Mouse (Mus musculus) urinary bladder, postnatal 14 days (tissue): ENCODE data around the gene BC035947.
"Not testable (repeated sequence)": the region's sequence is repeated elsewhere in the genome, so short reads cannot be mapped to it uniquely, and the experiment has no call there.

ENCODE experiments used
- DNase-seq: peaks from one replicate; pipeline ENCODE4 v3.0.0; 2021; ENCODE audit warnings: low spot score

Gene BC035947

DNA sequence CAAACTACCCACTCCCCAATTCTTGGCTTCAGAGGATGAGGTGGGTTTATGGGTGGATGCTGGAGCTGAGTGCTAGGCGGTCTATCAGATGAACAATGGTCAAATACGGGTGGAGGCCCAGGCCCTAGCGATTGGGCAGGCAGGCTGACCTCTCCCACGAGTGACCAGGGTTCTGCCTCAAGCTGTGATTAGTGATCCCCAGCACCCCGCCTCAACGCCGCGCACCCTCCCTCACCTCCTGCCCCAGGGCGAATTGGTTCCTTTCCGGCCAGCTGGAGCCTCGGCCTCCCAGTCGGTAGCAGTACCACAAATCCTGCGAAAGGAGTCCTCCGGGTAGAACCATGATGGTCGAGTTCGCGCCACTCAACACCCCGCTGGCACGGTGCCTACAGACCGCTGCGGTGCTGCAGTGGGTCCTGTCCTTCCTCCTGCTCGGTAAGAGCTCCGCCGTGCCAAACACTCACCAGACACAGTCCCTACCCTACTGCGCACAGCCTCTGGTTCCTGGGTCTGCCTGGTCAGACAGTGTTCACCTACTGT is at the start of gene BC035947:
BC035947 (minus strand) TSS at position 538 of the 540 bp plus-strand sequence.
- peak; percentile 14 for DNase-seq

DNA sequence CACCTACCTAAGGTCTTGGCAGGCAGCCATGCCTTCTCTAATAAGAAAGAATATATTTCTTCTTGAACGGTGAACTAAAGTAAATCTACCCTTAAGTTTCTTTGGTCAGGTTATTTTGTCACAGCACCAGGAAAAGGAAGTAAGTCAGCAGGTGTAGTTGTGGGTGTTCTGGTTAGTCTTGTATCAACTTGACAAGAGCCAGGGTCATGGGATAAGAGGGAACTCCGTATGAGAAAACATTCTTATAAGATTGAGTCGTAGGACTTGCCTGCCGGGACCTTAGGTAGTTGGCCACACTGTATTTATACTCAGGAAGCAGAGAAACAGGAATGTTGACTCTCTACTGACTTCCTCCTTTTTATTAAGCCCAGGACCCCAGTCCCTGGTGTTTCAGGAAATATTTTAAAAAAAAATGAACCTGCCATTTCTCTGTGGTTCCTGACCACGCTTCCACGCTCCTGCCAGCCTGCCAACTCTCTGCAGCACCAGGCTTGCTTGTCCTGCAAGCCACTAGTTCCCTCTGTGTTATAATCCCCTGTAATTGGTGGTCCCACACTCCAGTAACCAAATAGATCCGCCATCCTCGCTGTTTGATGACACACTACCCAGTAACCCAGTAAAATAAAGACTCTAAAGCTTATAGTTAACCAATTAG is 42.2 kb upstream of the BC035947 start:
- DNase-seq, result no peak

- DNase-seq, result no peak
Measured at GRCm38 (mm10) chr1:78548961-78549360, 37.0 kb upstream of the BC035947 start.

- no peak for DNase-seq
Measured at GRCm38 (mm10) chr1:78546258-78546657, 34.3 kb upstream of the BC035947 start.

- DNase-seq, result not testable (repeated sequence)
Measured at GRCm38 (mm10) chr1:78543631-78544030, 31.7 kb upstream of the BC035947 start.

GRCm38 (mm10) chr1:78539166-78539565 is 27.2 kb upstream of the BC035947 start:
- no peak for DNase-seq

DNA sequence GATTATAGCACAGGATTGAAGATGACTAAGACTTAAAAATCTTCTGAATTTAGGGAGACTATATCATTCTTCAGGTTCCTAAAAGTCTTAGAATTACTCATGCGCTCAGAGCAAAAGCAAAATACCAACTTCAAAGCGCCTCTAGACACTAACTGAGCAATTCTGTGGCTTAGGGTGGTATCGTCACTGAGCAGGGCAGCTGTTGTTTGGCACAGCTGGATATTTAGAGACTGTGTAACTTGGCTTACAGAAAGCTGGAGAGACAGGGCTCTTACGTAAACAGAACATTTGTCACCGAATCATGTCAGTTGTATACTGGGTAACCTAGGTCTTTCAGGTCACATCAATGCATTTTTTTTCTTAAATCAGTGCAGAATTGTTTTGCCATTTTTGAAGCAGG is 26.4 kb upstream of the BC035947 start:
- no peak for DNase-seq

- DNase-seq, result no peak
Measured at GRCm38 (mm10) chr1:78537494-78538010, 25.6 kb upstream of the BC035947 start.

GRCm38 (mm10) chr1:78536310-78537164 is 24.6 kb upstream of the BC035947 start:
- peak; percentile 82 for DNase-seq

- no peak for DNase-seq
Measured at GRCm38 (mm10) chr1:78534428-78535150, 22.6 kb upstream of the BC035947 start.

DNA sequence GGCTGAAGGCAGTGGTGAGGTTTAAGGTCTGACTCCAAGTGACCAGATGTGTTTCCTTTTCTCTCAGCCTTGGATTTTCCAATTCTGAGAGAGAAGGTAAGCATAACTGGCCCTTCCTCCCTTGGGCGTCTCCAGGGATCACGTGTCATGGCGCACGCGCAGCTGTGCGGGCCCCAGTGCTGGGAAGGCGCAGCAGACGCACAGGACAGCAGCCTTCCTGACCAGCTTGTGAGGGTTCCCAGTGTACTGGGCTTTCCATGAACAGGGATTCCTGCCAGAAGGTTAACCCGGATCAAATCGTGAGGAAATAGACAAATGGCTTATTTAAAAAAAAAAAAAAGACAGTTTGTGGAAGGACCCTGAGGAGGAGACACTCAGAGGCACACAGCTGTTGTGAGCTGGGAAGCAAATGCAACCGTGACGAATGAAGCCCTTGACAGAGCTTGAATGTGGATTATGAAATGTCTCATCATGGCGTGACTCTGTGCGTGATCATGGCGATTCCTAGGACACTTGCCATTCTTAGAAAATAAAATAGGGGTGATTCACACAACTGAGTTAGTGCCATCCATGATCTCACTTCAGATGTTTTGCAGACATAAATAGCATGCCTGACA is 20.3 kb upstream of the BC035947 start:
- DNase-seq, result no peak

DNA sequence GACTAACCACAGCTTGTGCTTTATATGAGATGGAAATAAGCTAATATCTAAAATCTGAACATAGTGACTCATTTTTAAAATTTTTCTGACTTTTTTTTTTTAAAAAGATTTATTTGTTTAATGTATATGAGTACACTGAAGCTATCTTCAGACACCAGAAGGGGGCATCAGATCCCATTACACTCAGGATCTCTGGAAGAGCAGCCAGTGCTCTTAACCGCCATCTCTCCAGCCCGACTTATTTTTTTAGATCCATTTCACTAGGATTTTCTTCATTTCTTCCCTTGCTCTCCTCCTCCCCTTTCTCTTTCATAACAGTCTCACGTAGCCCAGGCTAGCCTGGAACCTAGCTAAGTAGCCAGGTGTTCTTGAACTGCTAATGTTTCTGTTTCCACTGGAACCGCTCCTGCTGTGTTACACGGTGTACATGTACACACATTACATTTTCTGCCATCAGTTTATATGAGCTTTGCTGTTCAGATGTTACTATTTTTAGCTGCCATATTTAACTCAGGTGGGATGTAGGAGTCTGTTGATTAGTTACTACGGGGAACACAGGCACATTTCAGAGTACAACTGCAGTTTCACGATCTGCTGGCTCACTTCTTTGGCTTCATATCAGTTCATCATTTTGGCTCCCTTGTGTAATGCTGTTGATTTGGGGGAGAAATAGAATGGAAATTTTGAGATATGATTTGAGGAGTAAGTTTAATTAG is 18.7 kb upstream of the BC035947 start:
- no peak for DNase-seq

GRCm38 (mm10) chr1:78529011-78529410 is 17.1 kb upstream of the BC035947 start:
- peak; percentile 10 for DNase-seq

GRCm38 (mm10) chr1:78528356-78528755 is 16.4 kb upstream of the BC035947 start:
- no peak for DNase-seq

DNA sequence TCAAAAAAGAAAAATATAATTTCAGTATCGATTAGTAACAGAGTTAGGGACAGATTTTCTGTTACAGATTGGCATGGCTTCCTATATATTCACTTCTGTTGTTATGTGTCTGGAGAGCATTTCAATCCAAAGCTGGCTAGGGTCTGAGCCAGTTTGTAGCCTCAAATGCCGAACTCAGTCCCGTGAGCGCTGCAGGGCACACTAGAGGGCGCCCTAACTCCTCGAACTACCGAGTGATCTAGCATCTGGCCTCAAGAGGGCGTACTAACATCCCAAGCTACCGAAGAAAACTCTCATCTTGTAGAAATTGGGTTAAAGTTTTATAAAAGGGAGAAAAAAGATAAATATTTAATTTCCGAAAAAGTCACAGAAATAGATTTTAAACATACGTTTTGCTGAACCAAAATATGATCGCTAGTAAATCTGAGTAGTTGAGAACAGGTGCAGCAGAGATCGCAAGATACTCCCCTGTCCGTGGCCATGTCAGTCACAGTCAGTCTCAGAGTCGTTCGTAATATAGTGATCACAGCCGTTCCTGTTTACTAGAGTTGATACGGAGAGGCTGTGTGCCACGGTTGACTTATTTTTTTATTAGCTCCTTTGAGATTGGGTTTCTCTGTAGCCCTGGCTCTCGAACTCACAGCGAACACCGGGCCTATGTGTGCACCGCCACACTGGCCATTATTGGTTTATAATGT is 13.4 kb upstream of the BC035947 start:
- DNase-seq, result peak; percentile 68

GRCm38 (mm10) chr1:78518907-78519306 is 6.9 kb upstream of the BC035947 start:
- DNase-seq, result no peak

DNA sequence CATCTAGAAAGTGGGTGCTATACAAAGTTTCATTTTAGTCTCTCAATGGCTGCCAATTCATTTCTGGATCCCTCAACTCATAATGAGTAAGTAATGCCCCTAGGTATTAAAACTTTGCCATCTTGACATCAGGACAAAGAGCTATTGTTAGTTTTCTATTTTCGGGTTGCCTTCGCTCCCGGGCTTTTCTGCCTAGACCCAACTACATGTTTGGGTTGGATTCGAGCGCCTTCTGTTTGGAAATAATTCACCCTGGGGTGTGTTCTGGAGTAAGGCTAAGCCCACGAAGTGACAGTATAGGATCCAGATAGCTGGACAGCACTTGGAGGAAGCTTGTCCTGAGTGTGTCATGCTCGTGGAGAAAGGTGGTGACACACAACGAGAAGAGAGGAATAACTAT is 798 bp upstream of the BC035947 start:
- DNase-seq, result no peak

DNA sequence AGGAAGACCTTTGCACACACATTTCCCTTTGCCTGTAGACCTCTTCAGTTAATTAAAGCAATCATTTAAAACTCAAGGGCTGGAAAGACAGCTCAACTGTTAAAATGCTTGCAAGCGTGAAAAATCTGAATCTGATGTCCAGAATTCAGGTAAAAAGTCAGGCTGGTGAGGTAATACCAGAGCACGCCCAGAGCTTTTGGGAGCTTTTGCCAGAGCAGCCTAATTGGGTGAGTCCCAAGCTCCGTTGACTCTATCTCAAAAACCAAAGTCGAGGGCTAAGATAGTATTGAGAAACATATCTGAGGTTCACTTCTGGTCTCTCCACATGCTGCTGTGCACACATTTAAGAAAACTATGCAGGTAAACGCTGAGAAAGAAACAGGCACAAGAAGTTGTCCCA is 1.1 kb downstream of the BC035947 start, which contains the start of gene Mogat1:
Mogat1 (plus strand) TSS at position 130 of the 400 bp plus-strand sequence.
- no peak for DNase-seq

DNA sequence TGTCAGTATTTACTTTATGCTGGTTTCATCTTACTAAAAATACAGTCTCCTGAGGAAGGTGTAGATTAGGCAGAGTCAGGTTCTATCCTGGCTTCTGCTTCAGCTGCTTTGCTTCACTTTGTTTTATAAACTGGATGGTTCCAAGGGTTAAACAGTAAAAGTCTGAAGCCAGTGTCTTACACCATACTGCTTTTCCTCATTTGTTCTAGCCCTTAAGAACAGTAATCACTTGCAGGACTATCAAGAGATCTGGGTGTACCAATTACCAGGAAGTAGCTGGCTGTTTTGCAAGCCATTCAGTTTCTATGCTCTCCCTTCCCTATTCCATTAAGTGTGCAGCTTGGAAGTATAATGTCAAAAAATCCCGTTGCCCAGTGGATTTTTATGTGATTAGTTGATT is 4.8 kb downstream of the BC035947 start:
- no peak for DNase-seq

- no peak for DNase-seq
Measured at GRCm38 (mm10) chr1:78502527-78502926, 9.4 kb downstream of the BC035947 start.
